Mouse (Mus musculus): Measurements from ENCODE around the gene Hist2h2aa2. TPM values are rescaled to one million over a fixed set of nuclear protein-coding genes. Genes with fewer than 3 reads are reported as not detected.
A peak's percentile ranks its signal among the peaks of the same experiment; 100 is the strongest.

Hist2h2aa2 gene
- total and polyA plus RNA-seq, 3 experiments = 18.4 to 11,232 TPM; not detected in 1

DNA sequence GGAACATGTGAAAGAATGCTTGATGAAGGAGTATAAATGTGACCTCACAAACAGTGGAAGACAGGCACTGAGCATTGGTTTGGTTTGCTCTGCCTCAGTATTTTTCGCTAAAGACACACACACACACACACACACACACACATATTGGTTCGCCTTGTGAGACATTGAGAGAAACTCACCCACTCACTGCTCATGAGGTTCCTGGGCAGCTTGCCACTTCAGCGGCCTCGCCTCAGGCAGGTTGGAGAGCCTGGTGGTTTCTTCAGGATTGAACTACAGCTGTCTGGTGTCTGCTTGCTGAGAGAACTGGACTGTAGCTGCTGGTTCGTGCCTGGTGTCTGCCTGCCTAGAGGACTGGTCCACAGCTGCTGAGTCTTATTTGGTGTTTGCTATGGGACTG, 20.1 kb upstream of the Hist2h2aa2 start:
- Histone ChIP-seq H3K27ac (ENCODE audit: control insufficient read depth, low read depth, low read length) (peak overlapping the region; percentile 31; the same call in 1 of the 2 replicates), H3K9me3 (replicated peaks; ENCODE audit: insufficient read depth, low read length) (no peaks in the 10 kb centered on the region), H3K27me3 (ENCODE audit: control insufficient read depth in 1 of 2, insufficient read depth in 2 of 2, low read length in 2 of 2) (no peaks in the 10 kb centered on the region), H3K4me1 (ENCODE audit: control insufficient read depth in 1 of 2, insufficient read depth in 2 of 2, low read length in 2 of 2) (peaks cover 19 to 53% of the 10 kb centered on the region in 2 experiments), H3K9ac (ENCODE audit: control insufficient read depth, low read depth, low read length, poor library complexity, severe bottlenecking) (no peak overlapping the region), H3K79me2 (ENCODE audit: control insufficient read depth, insufficient read depth, low read length, poor library complexity) (peaks cover 7% of the 10 kb centered on the region; the same call in 1 of the 2 replicates), H3K36me3 (ENCODE audit: control insufficient read depth in 1 of 2, insufficient read depth in 2 of 2, low read length in 2 of 2) (peaks cover 0 to 46% of the 10 kb centered on the region in 2 experiments; a peak in 2 of 4 replicates), H3K4me3 (ENCODE audit: control insufficient read depth in 1 of 2, insufficient read depth in 1 of 2, low read depth in 2 of 2, low read length in 2 of 2) (no peak overlapping the region)
- TF ChIP-seq POLR2AphosphoS5 (IDR thresholded peaks at IDR 0.05; ENCODE audit: borderline replicate concordance, low read depth, low read length) (no peak), ETS1 (IDR thresholded peaks at IDR 0.05; ENCODE audit: low read depth, low read length) (no peak), TBP (IDR thresholded peaks at IDR 0.05; ENCODE audit: low read depth, low read length) (no peak), NRF1 (IDR thresholded peaks at IDR 0.05; ENCODE audit: insufficient read depth, low read depth, low read length, poor library complexity, severe bottlenecking) (no peak), BHLHE40 (IDR thresholded peaks at IDR 0.05; ENCODE audit: borderline replicate concordance, low read depth, low read length) (no peak), RCOR1 (IDR thresholded peaks at IDR 0.05; ENCODE audit: low read depth, low read length) (no peak), ZC3H11A (IDR thresholded peaks at IDR 0.05; ENCODE audit: low read depth, low read length) (no peak), CHD2 (IDR thresholded peaks at IDR 0.05; ENCODE audit: low read length) (no peak)
- peak; percentile 76 for DNase-seq (ENCODE audit: low read depth, low spot score)

DNA sequence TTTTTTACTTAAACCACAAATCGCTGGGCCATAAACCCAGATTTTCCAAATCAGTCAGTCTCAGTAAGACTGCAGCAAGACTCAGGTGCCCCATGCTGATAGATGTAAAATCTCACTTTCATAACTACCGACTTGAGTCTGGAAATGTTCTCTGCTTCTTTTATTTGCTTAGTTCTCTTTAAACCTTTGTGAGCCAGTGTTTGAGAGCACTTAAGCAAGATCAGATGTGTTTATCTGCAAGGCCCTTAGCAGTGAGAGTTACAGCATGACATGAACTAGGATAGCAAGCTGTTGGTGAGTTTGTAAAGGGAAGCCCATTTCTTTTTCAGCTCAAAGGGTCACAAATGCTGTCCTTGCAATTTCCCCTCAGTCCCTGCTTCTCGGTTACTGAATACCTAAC, 17.1 kb upstream of the Hist2h2aa2 start:
- no peak overlapping the region for H3K4me3 ChIP-seq (ENCODE audit: control insufficient read depth in 1 of 2, insufficient read depth in 1 of 2, low read depth in 2 of 2, low read length in 2 of 2)
- DNase-seq (ENCODE audit: low read depth, low spot score) = peak; percentile 51
- H3K27me3 ChIP-seq (ENCODE audit: control insufficient read depth in 1 of 2, insufficient read depth in 2 of 2, low read length in 2 of 2) = no peaks in the 10 kb centered on the region
- peaks cover 28 to 61% of the 10 kb centered on the region in 2 experiments for H3K4me1 ChIP-seq (ENCODE audit: control insufficient read depth in 1 of 2, insufficient read depth in 2 of 2, low read length in 2 of 2)
- H3K27ac ChIP-seq (ENCODE audit: control insufficient read depth, low read depth, low read length) = no peak overlapping the region
- H3K9ac ChIP-seq (ENCODE audit: control insufficient read depth, low read depth, low read length, poor library complexity, severe bottlenecking) = no peak overlapping the region
- H3K9me3 ChIP-seq (replicated peaks; ENCODE audit: insufficient read depth, low read length) = no peaks in the 10 kb centered on the region
- TF ChIP-seq ZNF384 (IDR thresholded peaks at IDR 0.05; ENCODE audit: low read depth, low read length) = no peak
- TF ChIP-seq ELF1 (IDR thresholded peaks at IDR 0.05; ENCODE audit: low read depth, low read length) = no peak
- no peak for TF ChIP-seq POLR2AphosphoS5 (IDR thresholded peaks at IDR 0.05; ENCODE audit: borderline replicate concordance, low read depth, low read length)
- no peak for TF ChIP-seq GABPA (IDR thresholded peaks at IDR 0.05; ENCODE audit: low read depth, low read length)
- TF ChIP-seq MEF2A (IDR thresholded peaks at IDR 0.05; ENCODE audit: extremely low read depth, insufficient replicate concordance, low read depth, low read length, poor library complexity, severe bottlenecking) = no peak
- TF ChIP-seq GATA1 (IDR thresholded peaks at IDR 0.05; ENCODE audit: low read depth, low read length) = no peak
- TF ChIP-seq TAL1 (IDR thresholded peaks at IDR 0.05; ENCODE audit: low read length) = no peak
- H3K36me3 ChIP-seq (ENCODE audit: control insufficient read depth in 1 of 2, insufficient read depth in 2 of 2, low read length in 2 of 2) = peaks cover 0 to 55% of the 10 kb centered on the region in 2 experiments; a peak in 2 of 4 replicates
- no peaks in the 10 kb centered on the region for H3K79me2 ChIP-seq (ENCODE audit: control insufficient read depth, insufficient read depth, low read length, poor library complexity)

Data from MEL (cell line).